ENCODE assay signal across 7 mouse cellular contexts in genomic region chr2:144011080-144011551, GRCm38 (mm10). TPM values are rescaled to one million over a fixed set of nuclear protein-coding genes. Genes with fewer than 3 reads are reported as not detected.
DNase-seq lines count a peak whose midpoint lies in the region; ATAC-seq and TF ChIP-seq lines count a peak whose summit lies in the region.

Gene Rrbp1, minus strand, starts transcription at chr2:144011263.

- H3K4me1 ChIP-seq in embryonic facial prominence, embryonic 10.5 days, result peaks cover 21% of the 10 kb centered on the region
- H3K4me1 ChIP-seq in intestine, postnatal 0 days (replicated peaks; ENCODE audit: control insufficient read depth, insufficient read depth, low read length), result peaks cover 10% of the 10 kb centered on the region; the same call in 1 of the 2 replicates
- H3K4me1 ChIP-seq in midbrain, embryonic 12.5 days, result peaks cover 10% of the 10 kb centered on the region
- H3K4me1 ChIP-seq in small intestine, adult 2 months (ENCODE audit: control insufficient read depth, insufficient read depth, insufficient read length, low read length), result peaks cover 16% of the 10 kb centered on the region; the same call in 1 of the 2 replicates

- TF ChIP-seq CTCF in intestine, postnatal 0 days (IDR thresholded peaks at IDR 0.05; ENCODE audit: low read depth), result 0 out of 2 replicates have a peak, but pooled peaks have one; percentile 16
- no peak for TF ChIP-seq CTCF in small intestine, adult 2 months (IDR thresholded peaks at IDR 0.05; ENCODE audit: extremely low read depth, insufficient read length, insufficient replicate concordance, low read depth, low read length)

- no peaks in the 10 kb centered on the region for H3K9me3 ChIP-seq in embryonic facial prominence, embryonic 10.5 days
- H3K9me3 ChIP-seq in intestine, postnatal 0 days (ENCODE audit: control insufficient read depth), result no peaks in the 10 kb centered on the region
- no peaks in the 10 kb centered on the region for H3K9me3 ChIP-seq in midbrain, embryonic 12.5 days

- intact Hi-C loops in left cerebral cortex, postnatal 4 days (cut with DNase I), result loop anchor here (10.0 kb wide), 1 partner anchor 154 kb away; no protein-coding TSS in a partner anchor

- TF ChIP-seq POLR2A in small intestine, adult 2 months (IDR thresholded peaks at IDR 0.05; ENCODE audit: low read depth, low read length), result peak; percentile 96

- ATAC-seq in intestine, postnatal 0 days, result peak; percentile 97
- ATAC-seq in midbrain, embryonic 12.5 days (ENCODE audit: low FRiP score, low read depth), result peak; percentile 99

- peak; percentile 99 for DNase-seq in adrenal gland, postnatal 10 days
- DNase-seq in embryonic facial prominence, embryonic 10.5 days (ENCODE audit: low spot score), result peak; percentile 99
- DNase-seq in gonadal fat pad, adult 2 months (ENCODE audit: low read depth), result peak; percentile 60
- peak; percentile 99 for DNase-seq in left cerebral cortex, postnatal 4 days

- peaks cover 19% of the 10 kb centered on the region; the same call in 1 of the 2 replicates for H3K36me3 ChIP-seq in embryonic facial prominence, embryonic 10.5 days (replicated peaks)
- 0 out of 2 replicates have a peak, but pooled peaks cover 6% of the 10 kb centered on the region for H3K36me3 ChIP-seq in intestine, postnatal 0 days (ENCODE audit: control insufficient read depth, insufficient read depth)
- no peaks in the 10 kb centered on the region for H3K36me3 ChIP-seq in midbrain, embryonic 12.5 days
- peaks cover 5% of the 10 kb centered on the region for H3K36me3 ChIP-seq in small intestine, adult 2 months (ENCODE audit: control insufficient read depth, insufficient read depth, low read length)

- peak within 1 kb of the TSS; percentile 81 for H3K4me2 ChIP-seq in intestine, postnatal 0 days (replicated peaks; ENCODE audit: low read depth)
- peak within 1 kb of the TSS; percentile 68 for H3K4me2 ChIP-seq in midbrain, embryonic 12.5 days (replicated peaks)

- peak within 1 kb of the TSS; percentile 97 for H3K9ac ChIP-seq in intestine, postnatal 0 days (ENCODE audit: low read depth, low read length)
- peak within 1 kb of the TSS; percentile 81 for H3K9ac ChIP-seq in midbrain, embryonic 12.5 days (replicated peaks)

- H3K27me3 ChIP-seq in embryonic facial prominence, embryonic 10.5 days (replicated peaks; ENCODE audit: low read depth, poor library complexity, severe bottlenecking), result no peaks in the 10 kb centered on the region
- H3K27me3 ChIP-seq in intestine, postnatal 0 days (replicated peaks; ENCODE audit: control insufficient read depth, insufficient read depth, low read length), result no peaks in the 10 kb centered on the region
- no peaks in the 10 kb centered on the region for H3K27me3 ChIP-seq in midbrain, embryonic 12.5 days
- no peaks in the 10 kb centered on the region for H3K27me3 ChIP-seq in small intestine, adult 2 months (ENCODE audit: control insufficient read depth, insufficient read depth, low read length)

- under 1% methylated on average over 53 of the region's 53 CpGs for WGBS in embryonic facial prominence, embryonic 10.5 days
- under 1% methylated on average over 53 of the region's 53 CpGs for WGBS in intestine, postnatal 0 days
- under 1% methylated on average over 52 of the region's 53 CpGs for WGBS in midbrain, embryonic 12.5 days
- under 1% methylated on average over 53 of the region's 53 CpGs for WGBS in small intestine, adult 2 months

- peak within 1 kb of the TSS; percentile 92 for H3K27ac ChIP-seq in embryonic facial prominence, embryonic 10.5 days (replicated peaks)
- H3K27ac ChIP-seq in intestine, postnatal 0 days (ENCODE audit: low read depth, low read length), result peak within 1 kb of the TSS; percentile 100
- H3K27ac ChIP-seq in midbrain, embryonic 12.5 days (replicated peaks), result peak within 1 kb of the TSS; percentile 85
- H3K27ac ChIP-seq in small intestine, adult 2 months (ENCODE audit: insufficient read depth, low read depth, low read length), result peak within 1 kb of the TSS; percentile 85

- peak within 1 kb of the TSS; percentile 92 for H3K4me3 ChIP-seq in embryonic facial prominence, embryonic 10.5 days
- peak within 1 kb of the TSS; percentile 99 for H3K4me3 ChIP-seq in intestine, postnatal 0 days (ENCODE audit: low read depth, low read length)
- H3K4me3 ChIP-seq in midbrain, embryonic 12.5 days, result peak within 1 kb of the TSS; percentile 95
- peak within 1 kb of the TSS; percentile 93 for H3K4me3 ChIP-seq in small intestine, adult 2 months (ENCODE audit: low read depth, low read length)

RNA-seq across cellular contexts. Expression of gene Rrbp1, which starts in this region (rescaled TPM):
- total RNA-seq in adrenal gland, postnatal 10 days (2021), result 100 to 1,000 TPM; 189 to 196 TPM
- 50.7 and 57.8 TPM in 2 replicates for polyA plus RNA-seq in embryonic facial prominence, embryonic 10.5 days (2016; fragmentation: Nextera tagmentation; extraction: Ambion mirVana)
- polyA plus RNA-seq in gonadal fat pad, adult 2 months (2012; rRNA removed), result 97.0 and 129 TPM in 2 replicates
- polyA plus RNA-seq in intestine, postnatal 0 days (2015; fragmentation: Nextera tagmentation; extraction: Ambion mirVana), result 156 and 166 TPM in 2 replicates
- total RNA-seq in left cerebral cortex, postnatal 4 days (2021), result 10 to 100 TPM; 82.5 to 83.9 TPM
- polyA plus RNA-seq in midbrain, embryonic 12.5 days (2016; fragmentation: Nextera tagmentation; extraction: Ambion mirVana), result 41.0 and 48.7 TPM in 2 replicates
- polyA plus RNA-seq in small intestine, adult 2 months (2012; rRNA removed), result 82.7 and 144 TPM in 2 replicates

Comparison
In these comparisons a context has a peak if more than half of its experiments do, and no peak if none do; other contexts are left out.
1. Peak in every context shown above with its lines: DNase-seq, ATAC-seq, H3K4me3 ChIP-seq and H3K27ac ChIP-seq.